Mouse (Mus musculus) intestine, embryonic 15.5 days (tissue): ENCODE data around the gene Trim46. TPM values are rescaled to one million over a fixed set of nuclear protein-coding genes. Genes with fewer than 3 reads are reported as not detected.

Experiments
- ATAC-seq: fragments of 200-750 bp; cut with Nextera tagmentation; 2 replicates; pipeline ENCODE4 v1.8.0; 2017; ENCODE audit warnings: moderate TSS enrichment, moderate library complexity
- H3K27ac ChIP-seq: fragments of 300-500 bp; sonication (generic); 2 replicates; pipeline ENCODE4 v1.5.1; 2015; ENCODE audit warnings: mild to moderate bottlenecking, inconsistent platforms
- H3K27me3 ChIP-seq: fragments of 300-500 bp; sonication (generic); replicated peaks from 2 replicates; pipeline ENCODE4 v1.6.1; 2015; ENCODE audit warnings: inconsistent platforms
- H3K36me3 ChIP-seq: fragments of 300-500 bp; sonication (generic); 2 replicates; pipeline ENCODE4 v1.6.1; 2015; ENCODE audit warnings: inconsistent platforms
- H3K4me1 ChIP-seq: fragments of 300-500 bp; sonication (generic); replicated peaks from 2 replicates; pipeline ENCODE4 v1.6.1; 2015; ENCODE audit warnings: inconsistent platforms
- H3K4me2 ChIP-seq: fragments of 300-500 bp; sonication (generic); replicated peaks from 2 replicates; pipeline ENCODE4 v1.6.1; 2015; ENCODE audit warnings: mild to moderate bottlenecking, inconsistent platforms
- H3K4me3 ChIP-seq: fragments of 300-500 bp; sonication (generic); replicated peaks from 2 replicates; pipeline ENCODE4 v1.5.1; 2015; ENCODE audit warnings: inconsistent platforms
- H3K9ac ChIP-seq: fragments of 300-500 bp; sonication (generic); 2 replicates; pipeline ENCODE4 v1.6.1; 2015; ENCODE audit warnings: inconsistent platforms
- H3K9me3 ChIP-seq: fragments of 300-500 bp; sonication (generic); 2 replicates; pipeline ENCODE4 v1.6.1; 2016; ENCODE audit warnings: inconsistent platforms
- WGBS: fragments of 180-500 bp; shearing (Covaris S2); methylation state at CpG from one replicate; pipeline ENCODE4 v1.1.7; 2015; 5-methylcytosine and 5-hydroxymethylcytosine counted together
- polyA plus RNA-seq: library from polyadenylated mRNA; unstranded; fragments of >200 nt; fragmentation: Nextera tagmentation; extraction: Ambion mirVana; gene quantifications from 2 replicates; pipeline ENCODE4 v1.2.1, GENCODE M21; 2015

Gene Trim46
- 2.9 and 4.1 TPM in 2 replicates for polyA plus RNA-seq

GRCm38 (mm10) chr3:89246261-89247100 is at the start of gene Trim46:
Gene Trim46, minus strand, starts transcription at chr3:89246309.
- Histone ChIP-seq H3K4me2 (peak within 1 kb of the TSS; percentile 83), H3K27ac (peak within 1 kb of the TSS; percentile 70), H3K27me3 (0 out of 2 replicates have a peak, but pooled peaks cover 6% of the 10 kb centered on the region), H3K9me3 (no peaks in the 10 kb centered on the region), H3K36me3 (0 out of 2 replicates have a peak, but pooled peaks cover 10% of the 10 kb centered on the region), H3K4me3 (peak within 1 kb of the TSS; percentile 62), H3K9ac (peak within 1 kb of the TSS; percentile 79), H3K4me1 (peaks cover 44% of the 10 kb centered on the region)
- ATAC-seq: peak; percentile 78
- under 1% methylated on average over 42 of the region's 42 CpGs for WGBS

- H3K4me2 ChIP-seq: no peak overlapping the region
- H3K27me3 ChIP-seq: no peaks in the 10 kb centered on the region
- H3K4me1 ChIP-seq: peaks cover 14% of the 10 kb centered on the region; the same call in 1 of the 2 replicates
- H3K4me3 ChIP-seq: no peak overlapping the region
- ATAC-seq: no peak
- H3K9ac ChIP-seq: no peak overlapping the region
- H3K36me3 ChIP-seq: no peaks in the 10 kb centered on the region
- WGBS: 80% methylated on average over 8 of the region's 8 CpGs
- no peak overlapping the region for H3K27ac ChIP-seq
- no peaks in the 10 kb centered on the region for H3K9me3 ChIP-seq
These were observed 49.6 kb upstream of the Trim46 start for GRCm38 (mm10) chr3:89295685-89296230.

GRCm38 (mm10) chr3:89294195-89294594 is 48.1 kb upstream of the Trim46 start:
- H3K36me3 ChIP-seq: no peaks in the 10 kb centered on the region
- H3K9me3 ChIP-seq: no peaks in the 10 kb centered on the region
- no peak overlapping the region for H3K4me2 ChIP-seq
- WGBS: 74% methylated on average over 5 of the region's 5 CpGs
- H3K4me3 ChIP-seq: no peak overlapping the region
- H3K27me3 ChIP-seq: no peaks in the 10 kb centered on the region
- peak; percentile 54 for ATAC-seq
- H3K4me1 ChIP-seq: peaks cover 8% of the 10 kb centered on the region; the same call in 1 of the 2 replicates
- no peak overlapping the region; the same call in 1 of the 2 replicates for H3K27ac ChIP-seq
- no peak overlapping the region for H3K9ac ChIP-seq

DNA sequence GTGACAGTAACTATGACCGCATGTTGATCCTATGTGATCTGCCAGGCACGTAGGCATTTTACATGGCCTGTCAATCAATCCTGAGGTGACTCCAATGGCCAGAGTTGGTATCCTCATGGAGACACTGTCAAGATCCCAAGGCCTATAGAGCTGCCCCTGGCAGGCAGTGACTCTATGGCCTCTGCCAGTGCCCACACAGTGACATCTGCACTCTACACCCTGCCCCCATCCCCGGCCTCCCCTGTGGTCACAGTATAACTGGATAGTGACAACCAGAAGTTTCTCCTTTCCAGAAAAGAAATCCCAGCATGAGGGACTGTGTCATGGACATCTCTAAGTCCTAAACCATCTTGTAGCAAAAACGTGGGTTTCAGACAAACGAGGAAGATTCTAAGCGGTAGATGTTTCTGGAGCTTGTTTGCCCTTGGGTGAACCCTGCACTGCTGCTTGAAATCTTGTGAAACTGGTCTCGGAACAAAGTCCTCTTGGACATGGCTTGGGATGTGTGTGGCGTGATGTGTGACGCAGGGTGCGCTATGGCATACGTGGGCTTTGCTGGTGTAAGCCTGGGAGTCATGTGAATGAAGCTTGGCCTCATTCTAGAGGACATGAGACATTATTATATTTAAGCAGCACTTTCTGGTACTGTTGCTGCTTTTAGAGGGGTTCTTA is 47.3 kb upstream of the Trim46 start:
- Histone ChIP-seq H3K9ac (no peak overlapping the region), H3K36me3 (no peaks in the 10 kb centered on the region), H3K4me2 (no peak overlapping the region), H3K4me3 (no peak overlapping the region), H3K27me3 (no peaks in the 10 kb centered on the region), H3K9me3 (no peaks in the 10 kb centered on the region), H3K4me1 (0 out of 2 replicates have a peak, but pooled peaks cover 12% of the 10 kb centered on the region), H3K27ac (no peak overlapping the region)
- 80% methylated on average over 11 of the region's 11 CpGs for WGBS
- ATAC-seq: peak; percentile 68

GRCm38 (mm10) chr3:89292303-89292702 is 46.2 kb upstream of the Trim46 start:
- Histone ChIP-seq H3K9ac (no peak overlapping the region), H3K27ac (no peak overlapping the region), H3K27me3 (no peaks in the 10 kb centered on the region), H3K36me3 (no peaks in the 10 kb centered on the region), H3K4me3 (no peak overlapping the region), H3K9me3 (no peaks in the 10 kb centered on the region), H3K4me1 (0 out of 2 replicates have a peak, but pooled peaks cover 13% of the 10 kb centered on the region), H3K4me2 (no peak overlapping the region)
- no peak for ATAC-seq
- WGBS: 70% methylated on average over 5 of the region's 5 CpGs

DNA sequence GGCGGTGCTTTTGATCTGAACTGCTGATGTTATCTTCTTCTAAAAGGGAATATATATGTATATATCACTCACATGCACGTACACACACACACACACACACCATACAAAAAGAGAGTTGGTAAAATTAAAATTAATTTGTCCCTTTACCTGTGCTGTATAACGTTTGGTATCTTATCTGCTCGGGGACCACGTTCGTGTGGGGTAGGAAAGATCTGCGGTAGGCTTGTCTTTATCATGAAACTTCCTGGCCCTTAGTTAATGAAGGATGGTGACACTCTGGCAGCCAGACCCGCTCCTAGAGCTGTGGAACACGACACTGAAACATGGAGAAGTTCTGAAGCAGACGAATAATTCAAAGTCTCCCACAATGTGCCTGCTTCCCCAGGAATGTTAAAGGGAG is 45.8 kb upstream of the Trim46 start:
- H3K9ac ChIP-seq: no peak overlapping the region
- H3K4me3 ChIP-seq: no peak overlapping the region
- no peak overlapping the region for H3K27ac ChIP-seq
- no peaks in the 10 kb centered on the region for H3K27me3 ChIP-seq
- H3K4me1 ChIP-seq: 0 out of 2 replicates have a peak, but pooled peaks cover 13% of the 10 kb centered on the region
- ATAC-seq: no peak
- H3K36me3 ChIP-seq: no peaks in the 10 kb centered on the region
- WGBS: 38% methylated on average over 10 of the region's 10 CpGs
- no peak overlapping the region for H3K4me2 ChIP-seq
- no peaks in the 10 kb centered on the region for H3K9me3 ChIP-seq

- Histone ChIP-seq H3K4me2 (no peak overlapping the region), H3K27me3 (no peaks in the 10 kb centered on the region), H3K4me1 (0 out of 2 replicates have a peak, but pooled peaks cover 10% of the 10 kb centered on the region), H3K9me3 (no peaks in the 10 kb centered on the region), H3K36me3 (no peaks in the 10 kb centered on the region), H3K27ac (no peak overlapping the region), H3K4me3 (no peak overlapping the region), H3K9ac (no peak overlapping the region)
- 29% methylated on average over 7 of the region's 7 CpGs for WGBS
- ATAC-seq: no peak
These were observed 42.4 kb upstream of the Trim46 start for GRCm38 (mm10) chr3:89288503-89288928.

GRCm38 (mm10) chr3:89287286-89287685 is 41.2 kb upstream of the Trim46 start:
- 69% methylated on average over 5 of the region's 5 CpGs for WGBS
- Histone ChIP-seq H3K27me3 (no peaks in the 10 kb centered on the region), H3K4me3 (no peak overlapping the region), H3K36me3 (no peaks in the 10 kb centered on the region), H3K9ac (0 out of 2 replicates have a peak overlapping the region, but pooled peaks have one; percentile 20), H3K27ac (no peak overlapping the region), H3K4me1 (0 out of 2 replicates have a peak, but pooled peaks cover 9% of the 10 kb centered on the region), H3K9me3 (no peaks in the 10 kb centered on the region), H3K4me2 (no peak overlapping the region)
- ATAC-seq: no peak

GRCm38 (mm10) chr3:89285526-89285925 is 39.4 kb upstream of the Trim46 start:
- no peaks in the 10 kb centered on the region for H3K9me3 ChIP-seq
- no peaks in the 10 kb centered on the region for H3K36me3 ChIP-seq
- ATAC-seq: no peak
- H3K4me2 ChIP-seq: no peak overlapping the region
- no peak overlapping the region for H3K9ac ChIP-seq
- WGBS: 53% methylated on average over 2 of the region's 2 CpGs
- H3K27ac ChIP-seq: no peak overlapping the region
- no peak overlapping the region for H3K4me3 ChIP-seq
- no peaks in the 10 kb centered on the region for H3K27me3 ChIP-seq
- peaks cover 21% of the 10 kb centered on the region for H3K4me1 ChIP-seq

GRCm38 (mm10) chr3:89284261-89284660 is 38.2 kb upstream of the Trim46 start:
- no peak overlapping the region for H3K4me3 ChIP-seq
- H3K27me3 ChIP-seq: no peaks in the 10 kb centered on the region
- no peak overlapping the region for H3K9ac ChIP-seq
- no peak for ATAC-seq
- no peak overlapping the region for H3K27ac ChIP-seq
- H3K4me2 ChIP-seq: no peak overlapping the region
- no peaks in the 10 kb centered on the region for H3K36me3 ChIP-seq
- WGBS: 91% methylated on average over 3 of the region's 3 CpGs
- H3K9me3 ChIP-seq: no peaks in the 10 kb centered on the region
- peaks cover 28% of the 10 kb centered on the region for H3K4me1 ChIP-seq

GRCm38 (mm10) chr3:89282291-89282643 is 36.2 kb upstream of the Trim46 start:
- no peak for ATAC-seq
- H3K9ac ChIP-seq: 0 out of 2 replicates have a peak overlapping the region, but pooled peaks have one; percentile 72
- H3K4me3 ChIP-seq: no peak overlapping the region
- no peaks in the 10 kb centered on the region for H3K27me3 ChIP-seq
- no peaks in the 10 kb centered on the region for H3K9me3 ChIP-seq
- no peaks in the 10 kb centered on the region for H3K36me3 ChIP-seq
- no peak overlapping the region for H3K4me2 ChIP-seq
- 27% methylated on average over 4 of the region's 4 CpGs for WGBS
- H3K27ac ChIP-seq: peak overlapping the region; percentile 93; the same call in 1 of the 2 replicates
- peaks cover 40% of the 10 kb centered on the region for H3K4me1 ChIP-seq
